Mouse (Mus musculus) liver, embryonic 15.5 days (tissue): ENCODE measurements around the gene Ccr10. TPM values are rescaled to one million over a fixed set of nuclear protein-coding genes. Genes with fewer than 3 reads are reported as not detected.

Experiments used
- ATAC-seq: fragments of 200-750 bp; cut with Nextera tagmentation; 2 replicates; pipeline ENCODE4 v1.8.0; 2017; ENCODE audit warnings: moderate number of reproducible peaks, mild to moderate bottlenecking, moderate library complexity; ENCODE audit not compliant: insufficient read depth
- H3K27ac ChIP-seq: fragments of 300-500 bp; sonication (generic); replicated peaks from 2 replicates; pipeline ENCODE4 v1.5.1; 2015; ENCODE audit warnings: mild to moderate bottlenecking, inconsistent platforms
- H3K27me3 ChIP-seq: fragments of 300-500 bp; sonication (generic); 2 replicates; pipeline ENCODE4 v1.6.1; 2015; ENCODE audit warnings: mild to moderate bottlenecking, inconsistent platforms
- H3K36me3 ChIP-seq: fragments of 300-500 bp; sonication (generic); replicated peaks from 2 replicates; pipeline ENCODE4 v1.6.1; 2015; ENCODE audit warnings: moderate library complexity, mild to moderate bottlenecking, inconsistent platforms
- H3K4me1 ChIP-seq: fragments of 300-500 bp; sonication (generic); replicated peaks from 2 replicates; pipeline ENCODE4 v1.6.1; 2015; ENCODE audit warnings: inconsistent platforms
- H3K4me2 ChIP-seq: fragments of 300-500 bp; sonication (generic); 2 replicates; pipeline ENCODE4 v1.6.1; 2015; ENCODE audit warnings: moderate library complexity, mild to moderate bottlenecking, inconsistent platforms
- H3K4me3 ChIP-seq: fragments of 300-500 bp; sonication (generic); replicated peaks from 2 replicates; pipeline ENCODE4 v1.5.1; 2015; ENCODE audit warnings: mild to moderate bottlenecking, inconsistent platforms
- H3K9ac ChIP-seq: fragments of 300-500 bp; sonication (generic); 2 replicates; pipeline ENCODE4 v1.6.1; 2015; ENCODE audit warnings: moderate library complexity, mild to moderate bottlenecking, inconsistent platforms
- H3K9me3 ChIP-seq: fragments of 300-500 bp; sonication (generic); replicated peaks from 2 replicates; pipeline ENCODE4 v1.6.1; 2016; ENCODE audit warnings: inconsistent platforms
- WGBS: fragments of 180-500 bp; shearing (Covaris S2); methylation state at CpG from one replicate; pipeline ENCODE4 v1.1.7; 2015; ENCODE audit warnings: mixed read lengths; ENCODE audit not compliant: insufficient replicate concordance; 5-methylcytosine and 5-hydroxymethylcytosine counted together
- polyA plus RNA-seq: library from polyadenylated mRNA; unstranded; fragments of >200 nt; fragmentation: Nextera tagmentation; extraction: Ambion mirVana; gene quantifications from 2 replicates; pipeline ENCODE4 v1.2.1, GENCODE M21; 2015

Gene Ccr10
- polyA plus RNA-seq, 1 experiment from 2014 or later, result 0.05 TPM

- peak within 1 kb of the TSS; percentile 57 for H3K4me3 ChIP-seq
- peaks cover 69% of the 10 kb centered on the region for H3K4me1 ChIP-seq
- H3K9me3 ChIP-seq, result no peaks in the 10 kb centered on the region
- H3K4me2 ChIP-seq, result peak within 1 kb of the TSS; percentile 66
- 3% methylated on average over 35 of the region's 35 CpGs for WGBS
- ATAC-seq, result no peak
- 0 out of 2 replicates have a peak, but pooled peaks cover 4% of the 10 kb centered on the region for H3K36me3 ChIP-seq
- peaks cover 100% of the 10 kb centered on the region for H3K27me3 ChIP-seq
- peak within 1 kb of the TSS; percentile 51 for H3K27ac ChIP-seq
- peak within 1 kb of the TSS; percentile 11; the same call in 1 of the 2 replicates for H3K9ac ChIP-seq
Measured at GRCm38 (mm10) chr11:101170354-101170810, 4.9 kb downstream of the Ccr10 start, which contains the start of gene Cntnap1. TSS of gene Cntnap1 (plus strand) at chr11:101170523.

GRCm38 (mm10) chr11:101169301-101170107 lies 5.7 kb downstream of the Ccr10 start:
- Histone ChIP-seq H3K27ac (no peak overlapping the region), H3K4me1 (peaks cover 68% of the 10 kb centered on the region), H3K9me3 (no peaks in the 10 kb centered on the region), H3K36me3 (0 out of 2 replicates have a peak, but pooled peaks cover 4% of the 10 kb centered on the region), H3K9ac (no peak overlapping the region), H3K4me3 (peak overlapping the region; percentile 57), H3K4me2 (peak overlapping the region; percentile 66), H3K27me3 (peaks cover 100% of the 10 kb centered on the region)
- 12% methylated on average over 17 of the region's 17 CpGs for WGBS
- ATAC-seq, result no peak

GRCm38 (mm10) chr11:101168301-101168980 lies 6.8 kb downstream of the Ccr10 start:
- Histone ChIP-seq H3K36me3 (0 out of 2 replicates have a peak, but pooled peaks cover 4% of the 10 kb centered on the region), H3K4me2 (no peak overlapping the region), H3K4me1 (peaks cover 68% of the 10 kb centered on the region), H3K27ac (no peak overlapping the region), H3K4me3 (no peak overlapping the region), H3K9me3 (no peaks in the 10 kb centered on the region), H3K9ac (no peak overlapping the region), H3K27me3 (peaks cover 100% of the 10 kb centered on the region)
- WGBS, result 27% methylated on average over 18 of the region's 18 CpGs
- ATAC-seq, result no peak

DNA sequence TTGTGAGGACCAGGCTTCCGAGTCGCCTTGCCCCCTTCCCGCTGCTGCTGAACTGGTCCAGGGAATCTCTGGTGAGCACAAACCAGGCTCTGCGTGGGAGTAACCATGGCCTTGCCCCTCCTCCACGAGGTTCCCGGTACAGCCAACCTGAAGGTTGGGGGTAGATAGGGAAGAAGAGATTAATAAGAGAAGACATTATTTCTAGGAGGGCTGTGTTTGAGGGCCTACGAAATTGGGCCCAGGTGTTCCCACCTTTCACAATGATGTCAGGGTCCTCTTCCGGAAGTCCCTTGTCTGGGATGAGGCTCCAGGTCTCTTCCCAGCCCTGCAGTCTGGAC lies 7.3 kb downstream of the Ccr10 start:
- H3K4me3 ChIP-seq, result no peak overlapping the region

GRCm38 (mm10) chr11:101167211-101167962 lies 7.9 kb downstream of the Ccr10 start:
- Histone ChIP-seq H3K27me3 (peaks cover 100% of the 10 kb centered on the region), H3K9ac (no peak overlapping the region), H3K4me1 (peaks cover 62% of the 10 kb centered on the region), H3K9me3 (no peaks in the 10 kb centered on the region), H3K4me3 (no peak overlapping the region), H3K4me2 (no peak overlapping the region), H3K36me3 (0 out of 2 replicates have a peak, but pooled peaks cover 4% of the 10 kb centered on the region), H3K27ac (no peak overlapping the region)
- ATAC-seq, result no peak
- 49% methylated on average over 19 of the region's 19 CpGs for WGBS

More for the DNA sequence above, 7.3 kb downstream of the Ccr10 start:
- peaks cover 100% of the 10 kb centered on the region for H3K27me3 ChIP-seq
- H3K36me3 ChIP-seq, result 0 out of 2 replicates have a peak, but pooled peaks cover 4% of the 10 kb centered on the region
- no peak overlapping the region for H3K4me2 ChIP-seq
- no peak overlapping the region for H3K27ac ChIP-seq
- no peak overlapping the region for H3K9ac ChIP-seq
- H3K4me1 ChIP-seq, result peaks cover 65% of the 10 kb centered on the region
- 35% methylated on average over 8 of the region's 8 CpGs for WGBS
- no peak for ATAC-seq
- no peaks in the 10 kb centered on the region for H3K9me3 ChIP-seq

DNA sequence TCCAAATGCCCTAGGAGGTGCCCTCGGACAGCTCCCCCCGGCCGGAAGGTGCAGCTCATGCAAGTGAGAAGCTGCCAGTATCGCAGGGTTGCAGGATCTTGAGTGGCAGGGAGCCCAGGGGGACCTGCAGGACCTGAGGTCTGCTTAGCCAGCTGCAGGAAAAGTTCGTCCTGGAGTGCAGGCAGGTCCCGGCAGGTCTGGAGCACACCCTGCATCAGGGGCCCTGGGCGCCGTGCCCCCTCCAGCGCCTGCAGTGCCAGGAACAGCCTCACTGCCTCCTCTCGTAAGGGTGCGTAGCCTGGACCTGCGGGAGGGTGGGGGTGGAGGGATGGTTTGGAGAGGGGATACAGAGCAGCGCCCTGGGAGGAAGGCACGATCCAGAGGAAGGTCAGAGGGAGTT lies 8.9 kb downstream of the Ccr10 start:
- Histone ChIP-seq H3K9me3 (no peaks in the 10 kb centered on the region), H3K27me3 (peaks cover 100% of the 10 kb centered on the region), H3K36me3 (0 out of 2 replicates have a peak, but pooled peaks cover 4% of the 10 kb centered on the region), H3K4me2 (no peak overlapping the region), H3K4me3 (no peak overlapping the region), H3K9ac (no peak overlapping the region), H3K27ac (no peak overlapping the region), H3K4me1 (peaks cover 52% of the 10 kb centered on the region)
- no peak for ATAC-seq
- 52% methylated on average over 14 of the region's 14 CpGs for WGBS

DNA sequence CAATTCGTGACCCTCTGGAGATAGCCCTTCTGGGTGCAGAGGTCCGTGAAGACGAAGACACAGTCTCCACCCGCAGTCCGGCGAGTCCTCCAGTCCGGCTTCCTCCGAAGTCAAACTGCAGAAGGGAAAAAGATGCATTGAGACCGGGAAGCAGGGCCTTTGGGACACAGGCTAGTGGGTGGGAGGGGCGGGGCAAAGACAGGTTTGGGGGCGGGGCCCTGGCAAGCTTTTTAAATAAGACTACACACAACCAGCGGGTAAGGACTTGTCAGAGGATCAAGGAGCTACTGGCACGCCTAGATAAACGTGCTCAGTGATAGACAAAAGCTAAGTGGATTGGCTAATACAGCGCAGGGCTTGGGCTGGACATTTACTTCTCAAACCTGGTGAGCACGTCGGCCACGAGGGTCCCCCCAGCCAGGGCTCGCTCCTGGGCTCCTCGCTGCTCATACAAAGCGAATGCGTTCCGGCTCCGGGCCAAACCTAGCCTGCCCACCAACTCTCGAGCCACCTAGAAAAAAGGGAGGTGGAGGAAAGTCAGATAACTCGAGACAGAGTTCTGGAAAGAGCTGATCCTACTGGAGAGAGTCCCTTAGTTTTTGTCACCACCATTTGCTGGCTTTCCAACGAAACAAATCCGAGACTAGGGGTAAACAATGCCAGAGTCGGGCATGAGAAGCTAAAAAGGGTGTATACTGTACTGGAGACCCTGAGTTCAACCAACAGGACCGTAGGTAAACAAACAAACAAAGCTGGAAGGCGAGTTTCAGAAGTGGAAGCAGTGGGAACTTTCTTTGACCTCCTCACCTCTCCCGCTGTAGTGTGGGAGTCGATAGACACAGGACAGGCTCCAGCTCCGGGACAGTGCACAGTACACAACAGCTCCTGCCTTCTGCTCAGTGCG lies 10.3 kb downstream of the Ccr10 start:
- Histone ChIP-seq H3K9me3 (no peaks in the 10 kb centered on the region), H3K4me3 (0 out of 2 replicates have a peak overlapping the region, but pooled peaks have one; percentile 3), H3K4me1 (peaks cover 39% of the 10 kb centered on the region), H3K4me2 (peak overlapping the region; percentile 43), H3K27me3 (peaks cover 97% of the 10 kb centered on the region), H3K36me3 (0 out of 2 replicates have a peak, but pooled peaks cover 4% of the 10 kb centered on the region), H3K27ac (no peak overlapping the region), H3K9ac (no peak overlapping the region)
- 14% methylated on average over 35 of the region's 35 CpGs for WGBS
- 0 out of 2 replicates have a peak, but pooled peaks have one; percentile 22 for ATAC-seq

DNA sequence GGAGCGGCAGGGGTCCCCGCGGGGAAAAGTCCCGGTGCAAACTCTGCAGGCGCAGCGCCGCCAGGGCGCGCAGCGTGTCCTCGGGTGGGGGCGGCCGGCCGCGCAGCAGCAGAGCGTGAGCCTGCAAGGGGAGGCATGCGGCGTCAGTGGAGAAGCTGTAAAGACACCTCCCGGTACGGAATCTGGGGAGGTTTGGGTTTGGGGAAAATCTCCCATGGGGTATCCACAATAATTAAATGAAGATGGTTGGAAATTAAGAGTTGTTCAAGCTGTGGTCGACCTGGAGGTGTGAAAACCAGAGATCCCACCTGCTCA lies 10.9 kb downstream of the Ccr10 start:
- H3K27me3 ChIP-seq, result peaks cover 97% of the 10 kb centered on the region
- H3K27ac ChIP-seq, result no peak overlapping the region
- peak overlapping the region; percentile 39 for H3K4me2 ChIP-seq
- no peak overlapping the region for H3K9ac ChIP-seq
- no peaks in the 10 kb centered on the region for H3K9me3 ChIP-seq
- H3K4me3 ChIP-seq, result peak overlapping the region; percentile 17; the same call in 1 of the 2 replicates
- H3K36me3 ChIP-seq, result 0 out of 2 replicates have a peak, but pooled peaks cover 4% of the 10 kb centered on the region
- peaks cover 33% of the 10 kb centered on the region for H3K4me1 ChIP-seq
- WGBS, result 10% methylated on average over 21 of the region's 21 CpGs
- no peak for ATAC-seq

- Histone ChIP-seq H3K36me3 (0 out of 2 replicates have a peak, but pooled peaks cover 4% of the 10 kb centered on the region), H3K27ac (no peak overlapping the region), H3K4me3 (peak overlapping the region; percentile 17; the same call in 1 of the 2 replicates), H3K4me1 (peaks cover 27% of the 10 kb centered on the region), H3K27me3 (peaks cover 97% of the 10 kb centered on the region), H3K4me2 (peak overlapping the region; percentile 39), H3K9me3 (no peaks in the 10 kb centered on the region), H3K9ac (no peak overlapping the region)
- 0 out of 2 replicates have a peak, but pooled peaks have one; percentile 6 for ATAC-seq
- WGBS, result 20% methylated on average over 49 of the region's 49 CpGs
Measured at GRCm38 (mm10) chr11:101163476-101164350, 11.5 kb downstream of the Ccr10 start.
